Mouse (Mus musculus) forebrain, embryonic 15.5 days (tissue): ENCODE data around the gene Phb. TPM values are rescaled to one million over a fixed set of nuclear protein-coding genes. Genes with fewer than 3 reads are reported as not detected.

ENCODE experiments used
- ATAC-seq: fragments of 200-750 bp; cut with Nextera tagmentation; replicated peaks from 2 replicates; pipeline ENCODE4 v1.8.0; 2017; ENCODE audit warnings: mild to moderate bottlenecking, moderate TSS enrichment, moderate library complexity
- H3K27ac ChIP-seq: fragments of 300-500 bp; sonication (generic); replicated peaks from 2 replicates; pipeline ENCODE4 v1.5.1; 2015; ENCODE audit warnings: mild to moderate bottlenecking, inconsistent platforms
- H3K27me3 ChIP-seq: fragments of 300-500 bp; sonication (generic); 2 replicates; pipeline ENCODE4 v1.6.1; 2015; ENCODE audit warnings: inconsistent platforms
- H3K36me3 ChIP-seq: fragments of 300-500 bp; sonication (generic); 2 replicates; pipeline ENCODE4 v1.6.1; 2015; ENCODE audit warnings: mild to moderate bottlenecking, inconsistent platforms
- H3K4me1 ChIP-seq: fragments of 300-500 bp; sonication (generic); 2 replicates; pipeline ENCODE4 v1.6.1; 2015; ENCODE audit warnings: inconsistent platforms
- H3K4me2 ChIP-seq: fragments of 300-500 bp; sonication (generic); replicated peaks from 2 replicates; pipeline ENCODE4 v1.6.1; 2015; ENCODE audit warnings: mild to moderate bottlenecking, inconsistent platforms
- H3K4me3 ChIP-seq: fragments of 300-500 bp; sonication (generic); 2 replicates; pipeline ENCODE4 v1.5.1; 2015; ENCODE audit warnings: mild to moderate bottlenecking, inconsistent platforms
- H3K9ac ChIP-seq: fragments of 300-500 bp; sonication (generic); replicated peaks from 2 replicates; pipeline ENCODE4 v1.6.1; 2015; ENCODE audit warnings: mild to moderate bottlenecking, inconsistent platforms
- H3K9me3 ChIP-seq: fragments of 300-500 bp; sonication (generic); 2 replicates; pipeline ENCODE4 v1.6.1; 2016; ENCODE audit warnings: inconsistent platforms
- WGBS: fragments of 180-500 bp; shearing (Covaris S2); methylation state at CpG from one replicate; pipeline ENCODE4 v1.1.7; 2015; ENCODE audit warnings: mixed read lengths; 5-methylcytosine and 5-hydroxymethylcytosine counted together
- polyA plus RNA-seq: library from polyadenylated mRNA; unstranded; fragments of >200 nt; fragmentation: Nextera tagmentation; extraction: Ambion mirVana; gene quantifications from 2 replicates; pipeline ENCODE4 v1.2.1, GENCODE M21; 2015

The Phb gene
- polyA plus RNA-seq, 1 experiment from 2014 or later, result 192 TPM

- no peak overlapping the region for H3K4me2 ChIP-seq
- H3K4me3 ChIP-seq, result no peak overlapping the region
- no peak overlapping the region for H3K9ac ChIP-seq
- WGBS, result 46% methylated on average over 2 of the region's 2 CpGs
- H3K27me3 ChIP-seq, result peaks cover 15% of the 10 kb centered on the region
- H3K36me3 ChIP-seq, result no peaks in the 10 kb centered on the region
- H3K27ac ChIP-seq, result 0 out of 2 replicates have a peak overlapping the region, but pooled peaks have one; percentile 23
- H3K4me1 ChIP-seq, result peaks cover 47% of the 10 kb centered on the region
- no peak for ATAC-seq
- no peaks in the 10 kb centered on the region for H3K9me3 ChIP-seq
Observed at GRCm38 (mm10) chr11:95640751-95641150, 26.0 kb upstream of the Phb start.

DNA sequence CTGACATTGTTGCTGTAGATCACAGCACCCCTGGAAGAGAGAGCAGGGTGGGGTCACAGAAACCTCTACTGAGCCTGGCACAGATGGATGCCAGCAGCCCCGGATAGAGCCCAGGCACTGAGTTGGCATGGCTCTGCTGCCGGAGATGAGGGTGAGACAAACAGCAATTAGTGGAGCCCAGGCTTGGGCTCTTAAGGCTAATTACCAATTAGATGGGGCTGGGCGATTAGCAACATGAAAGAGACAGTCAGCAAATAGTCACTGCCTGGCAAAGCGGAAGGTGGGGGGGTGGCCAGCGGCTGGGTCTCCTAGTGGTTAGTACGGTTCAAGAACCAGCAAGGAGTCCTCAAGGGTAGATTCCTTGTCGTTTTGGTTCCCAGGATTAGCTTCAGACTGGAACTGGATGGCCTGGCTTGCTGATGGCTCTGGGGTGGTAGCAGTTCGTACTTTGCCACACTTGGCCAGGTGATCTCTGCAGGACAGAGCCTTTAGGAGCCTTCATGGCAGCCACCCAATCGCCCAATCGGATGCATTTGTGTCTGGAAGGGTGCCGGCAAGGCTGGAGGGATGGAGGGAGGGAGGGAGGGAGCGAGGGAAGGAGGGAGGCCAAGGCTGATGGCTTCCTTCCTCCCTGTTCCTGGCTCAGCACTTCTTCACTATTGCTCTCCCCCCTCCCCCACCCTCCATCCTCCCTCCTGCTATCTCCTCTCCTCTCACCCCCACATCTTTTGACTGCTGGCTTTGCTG, 24.1 kb upstream of the Phb start:
- H3K4me2 ChIP-seq, result peak overlapping the region; percentile 10; the same call in 1 of the 2 replicates
- H3K4me1 ChIP-seq, result peaks cover 51% of the 10 kb centered on the region
- no peaks in the 10 kb centered on the region for H3K36me3 ChIP-seq
- H3K9ac ChIP-seq, result no peak overlapping the region
- H3K9me3 ChIP-seq, result no peaks in the 10 kb centered on the region
- WGBS, result 19% methylated on average over 12 of the region's 12 CpGs
- H3K4me3 ChIP-seq, result no peak overlapping the region
- peak; percentile 85 for ATAC-seq
- peaks cover 23% of the 10 kb centered on the region for H3K27me3 ChIP-seq
- 0 out of 2 replicates have a peak overlapping the region, but pooled peaks have one; percentile 31 for H3K27ac ChIP-seq

DNA sequence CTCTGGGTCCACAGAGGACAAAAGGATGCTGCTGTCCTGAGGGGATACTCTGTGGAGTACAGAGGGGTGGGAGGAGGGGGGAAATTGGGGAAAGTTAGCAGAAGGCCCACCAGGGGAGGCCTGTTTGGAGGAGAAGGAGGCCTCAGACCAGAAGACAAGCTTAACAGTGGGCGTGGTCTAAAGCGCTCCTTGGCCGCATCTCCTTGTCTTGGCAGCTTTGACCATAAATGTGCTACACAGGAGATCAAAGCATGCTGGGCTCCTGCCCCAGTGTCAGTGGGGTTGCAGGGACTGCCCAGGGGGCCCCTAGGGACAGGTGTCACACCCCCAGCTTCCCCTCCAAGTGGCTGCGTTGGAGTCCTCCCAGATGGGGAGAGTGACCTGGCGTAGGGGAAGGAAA, 22.9 kb upstream of the Phb start:
- Histone ChIP-seq H3K4me2 (no peak overlapping the region), H3K4me3 (no peak overlapping the region), H3K9me3 (no peaks in the 10 kb centered on the region), H3K27ac (no peak overlapping the region), H3K4me1 (peaks cover 51% of the 10 kb centered on the region), H3K27me3 (peaks cover 23% of the 10 kb centered on the region), H3K36me3 (no peaks in the 10 kb centered on the region), H3K9ac (no peak overlapping the region)
- no peak for ATAC-seq
- WGBS, result 50% methylated on average over 5 of the region's 5 CpGs

- no peaks in the 10 kb centered on the region for H3K9me3 ChIP-seq
- peaks cover 51% of the 10 kb centered on the region for H3K4me1 ChIP-seq
- ATAC-seq, result no peak
- WGBS, result 73% methylated on average over 7 of the region's 7 CpGs
- no peak overlapping the region for H3K4me2 ChIP-seq
- no peak overlapping the region for H3K9ac ChIP-seq
- peaks cover 26% of the 10 kb centered on the region for H3K27me3 ChIP-seq
- H3K4me3 ChIP-seq, result no peak overlapping the region
- no peak overlapping the region for H3K27ac ChIP-seq
- no peaks in the 10 kb centered on the region for H3K36me3 ChIP-seq
Observed at GRCm38 (mm10) chr11:95644381-95644780, 22.4 kb upstream of the Phb start.

DNA sequence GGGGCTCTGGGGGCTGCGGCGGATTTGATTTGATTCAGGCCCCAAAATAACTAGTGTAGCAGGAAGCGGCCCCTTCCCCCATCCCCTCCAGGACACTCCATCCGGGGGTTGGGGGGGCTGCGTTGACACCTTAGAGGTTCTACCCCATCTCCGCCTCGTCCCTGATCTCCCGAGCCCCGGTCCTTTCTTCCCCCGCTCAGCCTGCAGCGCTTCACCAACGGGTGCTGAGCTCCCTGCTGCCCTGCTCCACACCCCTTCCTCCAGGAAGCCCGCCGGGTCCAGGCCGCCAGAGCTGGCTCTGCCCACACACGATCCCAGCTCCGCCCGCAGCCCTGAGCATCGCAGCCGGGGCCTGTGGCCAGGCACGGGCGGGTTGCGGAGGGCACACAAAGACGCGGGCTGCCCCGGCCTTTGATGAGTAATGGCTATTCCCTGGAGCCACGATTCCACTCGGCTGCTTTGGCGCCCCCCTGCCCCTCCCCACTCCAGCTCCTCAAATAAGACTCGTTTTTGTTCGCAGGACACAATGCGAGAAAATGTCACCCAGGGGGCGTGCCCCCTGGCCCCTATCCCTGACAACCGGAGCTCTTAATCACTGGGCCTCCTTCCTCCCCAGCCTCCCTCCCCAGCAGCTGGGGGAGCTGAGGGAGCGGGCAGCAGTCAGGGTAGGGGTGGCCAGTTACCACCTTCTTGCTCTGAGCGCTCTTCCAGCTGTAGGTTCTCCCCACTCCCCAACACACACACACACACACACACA, 21.2 kb upstream of the Phb start:
- peaks cover 50% of the 10 kb centered on the region for H3K4me1 ChIP-seq
- H3K36me3 ChIP-seq, result no peaks in the 10 kb centered on the region
- peaks cover 26% of the 10 kb centered on the region for H3K27me3 ChIP-seq
- H3K27ac ChIP-seq, result no peak overlapping the region
- H3K9ac ChIP-seq, result no peak overlapping the region
- H3K4me3 ChIP-seq, result peak overlapping the region; percentile 8; the same call in 1 of the 2 replicates
- H3K9me3 ChIP-seq, result no peaks in the 10 kb centered on the region
- no peak for ATAC-seq
- 3% methylated on average over 36 of the region's 36 CpGs for WGBS
- H3K4me2 ChIP-seq, result peak overlapping the region; percentile 33; the same call in 1 of the 2 replicates

DNA sequence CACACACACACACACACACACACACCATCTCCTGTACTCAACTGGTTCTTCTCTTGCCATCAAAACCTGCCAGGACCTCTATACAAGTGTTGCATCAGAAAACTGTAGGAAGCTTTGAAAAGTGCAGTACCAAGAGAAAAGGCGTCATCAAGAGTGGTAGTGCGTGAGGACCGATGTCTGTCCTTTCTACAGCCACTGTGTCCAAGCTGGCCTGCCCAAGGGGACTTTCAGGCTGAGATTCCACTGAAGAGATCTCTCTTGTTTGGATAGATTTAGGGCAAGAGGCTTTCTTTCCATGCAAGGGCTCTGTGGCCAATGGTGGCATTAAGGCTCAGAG, 20.6 kb upstream of the Phb start:
- Histone ChIP-seq H3K9ac (no peak overlapping the region), H3K4me3 (no peak overlapping the region), H3K27ac (no peak overlapping the region), H3K4me2 (no peak overlapping the region), H3K36me3 (no peaks in the 10 kb centered on the region), H3K4me1 (peaks cover 44% of the 10 kb centered on the region), H3K9me3 (no peaks in the 10 kb centered on the region), H3K27me3 (peaks cover 26% of the 10 kb centered on the region)
- WGBS, result 54% methylated on average over 3 of the region's 3 CpGs
- ATAC-seq, result no peak

- H3K9ac ChIP-seq, result no peak overlapping the region
- no peak overlapping the region for H3K27ac ChIP-seq
- ATAC-seq, result no peak
- no peaks in the 10 kb centered on the region for H3K36me3 ChIP-seq
- peaks cover 26% of the 10 kb centered on the region for H3K27me3 ChIP-seq
- WGBS, result 61% methylated on average over 3 of the region's 3 CpGs
- no peak overlapping the region for H3K4me2 ChIP-seq
- H3K4me3 ChIP-seq, result no peak overlapping the region
- H3K4me1 ChIP-seq, result peaks cover 30% of the 10 kb centered on the region
- no peaks in the 10 kb centered on the region for H3K9me3 ChIP-seq
Observed at GRCm38 (mm10) chr11:95647791-95648190, 19.0 kb upstream of the Phb start.

DNA sequence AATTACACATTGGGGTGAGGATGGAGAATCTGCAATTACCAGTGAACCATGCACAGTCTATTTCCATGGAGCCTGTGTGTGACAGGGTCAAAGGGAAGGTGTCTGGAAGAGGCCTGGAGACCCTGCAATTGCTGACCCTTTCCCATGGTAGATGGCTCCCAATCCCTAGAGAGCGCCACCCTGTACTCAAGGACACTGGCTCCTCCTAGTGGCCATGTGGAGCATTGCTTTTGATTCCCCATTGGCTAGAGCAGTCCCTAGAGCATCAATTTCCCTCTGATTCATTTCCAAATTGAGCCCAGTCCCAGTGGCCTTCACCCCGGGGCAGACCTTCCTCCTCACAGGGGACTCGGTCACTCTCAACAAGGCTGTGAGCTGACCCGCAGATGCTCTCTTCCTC, 17.9 kb upstream of the Phb start:
- Histone ChIP-seq H3K27me3 (peaks cover 26% of the 10 kb centered on the region), H3K4me3 (no peak overlapping the region), H3K36me3 (no peaks in the 10 kb centered on the region), H3K9ac (no peak overlapping the region), H3K4me2 (no peak overlapping the region), H3K9me3 (no peaks in the 10 kb centered on the region), H3K4me1 (peaks cover 19% of the 10 kb centered on the region), H3K27ac (no peak overlapping the region)
- WGBS, result 3% methylated on average over 4 of the region's 4 CpGs
- ATAC-seq, result peak; percentile 82

DNA sequence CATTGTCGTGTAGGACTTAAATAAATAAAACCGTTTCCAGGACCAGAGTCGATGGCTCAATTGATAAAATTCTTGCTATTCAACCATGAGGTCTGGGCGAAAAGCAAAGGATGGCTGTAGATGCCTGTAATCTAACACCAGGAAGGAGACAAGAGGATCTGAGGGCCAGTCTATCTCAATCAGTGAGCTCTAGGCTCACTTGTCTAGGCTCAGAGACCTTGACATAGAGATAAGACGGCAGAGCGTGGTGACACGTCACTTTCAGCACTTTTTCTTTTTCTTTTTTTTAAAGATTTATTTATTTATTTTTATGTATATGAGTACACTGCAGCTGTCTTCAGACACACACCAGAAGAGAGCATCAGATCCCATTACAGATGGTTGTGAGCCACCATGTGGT, 17.2 kb upstream of the Phb start:
- Histone ChIP-seq H3K36me3 (no peaks in the 10 kb centered on the region), H3K4me2 (no peak overlapping the region), H3K9ac (no peak overlapping the region), H3K27me3 (peaks cover 21% of the 10 kb centered on the region), H3K27ac (no peak overlapping the region), H3K9me3 (no peaks in the 10 kb centered on the region), H3K4me3 (no peak overlapping the region), H3K4me1 (peaks cover 13% of the 10 kb centered on the region)
- no peak for ATAC-seq
- WGBS, result 82% methylated on average over 7 of the region's 7 CpGs

GRCm38 (mm10) chr11:95650001-95650400, 16.8 kb upstream of the Phb start:
- H3K36me3 ChIP-seq, result no peaks in the 10 kb centered on the region
- H3K4me3 ChIP-seq, result no peak overlapping the region
- H3K4me1 ChIP-seq, result peaks cover 11% of the 10 kb centered on the region
- H3K9me3 ChIP-seq, result no peaks in the 10 kb centered on the region
- ATAC-seq, result no peak
- no peak overlapping the region for H3K9ac ChIP-seq
- no peak overlapping the region for H3K27ac ChIP-seq
- no peak overlapping the region for H3K4me2 ChIP-seq
- 50% methylated on average over 2 of the region's 2 CpGs for WGBS
- H3K27me3 ChIP-seq, result peaks cover 17% of the 10 kb centered on the region

DNA sequence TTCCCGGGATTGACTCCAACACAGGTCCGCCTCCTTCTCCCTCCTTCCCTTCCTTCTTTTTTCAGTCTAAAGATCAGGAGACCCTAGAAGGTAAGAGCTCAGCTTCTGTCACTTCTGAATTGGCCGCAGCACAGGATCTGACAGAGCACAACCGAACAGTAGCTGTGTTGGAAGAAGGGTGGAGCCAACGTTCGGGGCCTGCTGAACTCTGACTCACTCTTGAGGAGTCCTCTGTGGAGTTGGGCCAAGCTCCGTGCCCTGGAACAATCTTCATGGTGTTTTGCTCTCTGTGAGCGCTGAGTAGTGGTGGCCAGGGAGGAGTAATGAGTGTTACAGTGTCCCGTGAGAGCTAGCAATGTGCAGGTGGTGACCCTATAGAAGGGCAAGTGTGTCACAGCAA, 15.8 kb upstream of the Phb start:
- H3K4me1 ChIP-seq, result peaks cover 1% of the 10 kb centered on the region; the same call in 1 of the 2 replicates
- no peak for ATAC-seq
- H3K9ac ChIP-seq, result no peak overlapping the region
- H3K4me3 ChIP-seq, result no peak overlapping the region
- no peak overlapping the region for H3K4me2 ChIP-seq
- WGBS, result 78% methylated on average over 9 of the region's 9 CpGs
- H3K27ac ChIP-seq, result no peak overlapping the region
- no peaks in the 10 kb centered on the region for H3K36me3 ChIP-seq
- H3K27me3 ChIP-seq, result peaks cover 9% of the 10 kb centered on the region; the same call in 1 of the 2 replicates
- no peaks in the 10 kb centered on the region for H3K9me3 ChIP-seq

DNA sequence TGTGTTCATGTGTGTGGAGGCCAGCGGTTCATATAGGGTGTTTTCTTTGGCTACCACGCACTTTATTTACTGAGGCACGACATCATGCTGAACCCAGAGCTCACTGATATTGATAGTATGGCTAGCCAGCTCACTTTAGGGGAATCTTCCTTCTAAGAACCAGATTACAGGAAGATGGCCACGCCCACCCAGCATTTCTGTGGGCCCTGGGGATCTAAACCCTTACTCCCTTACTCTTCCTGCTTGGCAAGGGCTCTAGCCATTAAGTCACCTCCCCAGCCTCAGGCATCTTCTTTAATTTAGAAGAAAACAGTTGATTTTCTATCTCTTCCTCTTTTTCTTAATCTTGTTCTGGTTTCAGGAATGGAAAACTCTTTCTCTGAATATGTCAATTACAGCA, 9.3 kb upstream of the Phb start:
- 82% methylated on average over 4 of the region's 4 CpGs for WGBS
- H3K9ac ChIP-seq, result no peak overlapping the region
- no peak overlapping the region for H3K27ac ChIP-seq
- no peaks in the 10 kb centered on the region for H3K9me3 ChIP-seq
- no peaks in the 10 kb centered on the region for H3K27me3 ChIP-seq
- no peaks in the 10 kb centered on the region for H3K36me3 ChIP-seq
- no peak overlapping the region for H3K4me3 ChIP-seq
- H3K4me1 ChIP-seq, result no peaks in the 10 kb centered on the region
- H3K4me2 ChIP-seq, result no peak overlapping the region
- no peak for ATAC-seq
